Mouse (Mus musculus): ENCODE measurements around the gene Hhipl1. TPM values are rescaled to one million over a fixed set of nuclear protein-coding genes. Genes with fewer than 3 reads are reported as not detected.

Hhipl1 gene
- polyA plus RNA-seq, 1 experiment from 2014 or later: 1.0 TPM

DNA sequence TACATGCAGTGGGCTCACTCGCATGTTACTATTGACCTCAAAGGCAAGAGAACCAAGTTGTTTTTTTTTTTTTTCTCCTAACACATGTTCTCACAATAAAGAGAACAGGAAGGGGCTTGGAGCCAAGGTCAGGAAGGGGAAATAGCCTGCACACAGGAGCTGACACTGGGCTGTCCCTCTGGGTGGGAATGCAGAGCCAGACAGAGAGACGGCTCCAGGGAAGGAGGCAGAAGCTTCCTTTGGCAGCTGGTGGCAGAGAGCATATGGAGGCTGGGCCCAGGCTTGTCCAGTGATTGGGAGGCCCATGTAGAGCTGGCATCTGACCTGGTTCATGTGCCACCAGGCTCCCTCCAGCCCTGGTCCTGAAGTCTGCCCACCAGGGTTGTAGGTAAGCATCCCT, 61.8 kb downstream of the Hhipl1 start:
- 61% methylated on average over 2 of the region's 2 CpGs for WGBS
- H3K9me3 ChIP-seq (replicated peaks): no peaks in the 10 kb centered on the region
- H3K4me1 ChIP-seq (replicated peaks): peaks cover 53% of the 10 kb centered on the region

DNA sequence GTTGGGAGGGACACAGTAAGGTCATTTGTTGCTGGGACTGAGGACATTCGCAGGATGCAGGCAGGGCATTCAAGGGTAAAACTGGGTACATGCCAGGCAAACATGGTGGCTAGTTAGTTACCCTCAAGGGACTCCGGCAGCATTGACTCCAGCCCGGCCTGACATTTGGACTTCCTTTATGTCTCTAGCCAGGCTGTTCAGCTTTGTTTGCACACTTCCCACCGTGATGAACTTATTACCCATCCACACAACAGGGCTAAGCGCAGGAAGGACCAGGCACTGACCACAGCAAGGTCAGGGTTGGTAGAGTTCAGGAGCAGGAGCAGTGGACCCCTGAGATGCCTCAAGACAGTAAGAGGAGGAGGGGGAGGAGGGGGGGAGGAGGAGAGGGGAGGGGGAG, 62.9 kb downstream of the Hhipl1 start:
- Histone ChIP-seq H3K4me2 (no peak overlapping the region), H3K27ac (no peak overlapping the region), H3K36me3 (no peaks in the 10 kb centered on the region), H3K27me3 (no peaks in the 10 kb centered on the region), H3K4me3 (no peak overlapping the region), H3K9ac (no peak overlapping the region), H3K9me3 (replicated peaks) (no peaks in the 10 kb centered on the region), H3K4me1 (replicated peaks) (peaks cover 62% of the 10 kb centered on the region)
- whole genome bisulfite sequencing: 74% methylated on average over 5 of the region's 5 CpGs
- no peak for ATAC-seq (replicated peaks; ENCODE audit: insufficient number of reproducible peaks, insufficient read depth, low FRiP score, low read depth)

More for the DNA sequence above, 61.8 kb downstream of the Hhipl1 start:
- no peak overlapping the region for H3K9ac ChIP-seq
- no peak overlapping the region for H3K27ac ChIP-seq
- H3K4me2 ChIP-seq: no peak overlapping the region
- no peaks in the 10 kb centered on the region for H3K36me3 ChIP-seq
- H3K4me3 ChIP-seq: no peak overlapping the region
- no peaks in the 10 kb centered on the region for H3K27me3 ChIP-seq
- no peak for ATAC-seq (replicated peaks; ENCODE audit: insufficient number of reproducible peaks, insufficient read depth, low FRiP score, low read depth)

DNA sequence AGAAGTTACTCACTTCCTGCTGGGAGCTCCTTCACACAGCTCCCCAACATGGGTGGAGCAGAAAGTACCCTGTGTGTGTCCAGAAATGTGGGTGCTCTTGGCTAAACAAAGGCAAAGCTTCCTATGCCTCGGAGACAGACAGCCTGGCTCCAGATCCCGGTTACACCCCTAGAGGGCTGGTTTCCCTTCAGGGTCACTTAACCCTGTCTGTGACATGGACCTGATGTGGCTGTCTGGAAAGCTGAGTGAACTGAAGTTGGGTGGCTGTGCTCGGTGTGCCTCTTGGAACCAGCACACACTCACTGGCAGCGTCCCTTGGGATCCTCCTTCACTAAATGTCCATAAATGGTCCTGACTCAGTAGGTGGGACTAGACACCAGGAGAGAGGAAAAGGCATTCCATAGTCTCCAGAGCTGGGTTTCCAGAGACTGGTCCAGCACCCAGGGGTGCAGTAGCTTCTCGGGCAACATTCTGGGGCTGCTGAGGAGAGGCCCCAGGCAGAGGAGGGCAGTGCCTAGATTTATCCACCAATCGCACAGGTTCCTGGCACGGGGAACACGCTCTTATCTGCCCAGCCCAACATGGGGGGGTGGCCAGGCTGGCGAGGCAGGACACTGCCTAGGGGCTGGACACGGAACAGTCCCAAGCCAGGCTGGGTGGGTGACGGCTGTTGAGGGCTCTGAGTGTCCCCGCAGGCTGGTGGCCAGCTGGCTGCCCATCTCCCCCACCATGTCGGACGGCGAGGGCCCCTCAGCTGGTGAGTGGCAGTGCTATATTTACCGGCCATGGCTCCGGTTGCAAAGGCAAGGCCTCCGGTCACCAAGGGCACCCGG, 64.7 kb downstream of the Hhipl1 start, which contains the start of gene Eml1:
TSS of gene Eml1 (plus strand) at position 362 of the 833 bp plus-strand sequence.
- Histone ChIP-seq H3K4me1 (replicated peaks) (peaks cover 57% of the 10 kb centered on the region), H3K9me3 (replicated peaks) (no peaks in the 10 kb centered on the region), H3K27ac (peak within 1 kb of the TSS; percentile 94), H3K9ac (peak within 1 kb of the TSS; percentile 56), H3K4me2 (peak within 1 kb of the TSS; percentile 65), H3K4me3 (peak within 1 kb of the TSS; percentile 48), H3K36me3 (no peaks in the 10 kb centered on the region), H3K27me3 (no peaks in the 10 kb centered on the region)
- peak; percentile 83 for ATAC-seq (replicated peaks; ENCODE audit: insufficient number of reproducible peaks, insufficient read depth, low FRiP score, low read depth)
- WGBS: 28% methylated on average over 19 of the region's 19 CpGs

DNA sequence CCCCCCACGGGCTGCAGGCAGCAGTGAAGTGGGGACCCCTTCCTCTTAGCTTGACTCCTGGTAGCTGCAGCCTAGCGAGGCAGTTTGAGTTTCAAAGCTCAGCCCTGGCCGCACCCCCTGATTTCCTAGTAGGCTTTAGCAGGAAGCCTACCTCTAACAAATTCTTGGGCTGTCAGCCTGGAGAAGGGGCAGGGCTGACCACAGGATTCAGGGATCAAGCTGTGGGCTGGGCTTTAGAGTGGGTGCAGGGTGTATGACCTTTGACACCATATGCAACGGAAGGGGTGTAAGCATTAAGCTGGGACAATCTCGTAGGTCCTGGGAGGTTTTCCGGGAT, 65.3 kb downstream of the Hhipl1 start:
- 39% methylated on average over 6 of the region's 6 CpGs for WGBS
- Histone ChIP-seq H3K4me1 (replicated peaks) (peaks cover 56% of the 10 kb centered on the region), H3K4me3 (peak overlapping the region; percentile 48), H3K27me3 (no peaks in the 10 kb centered on the region), H3K4me2 (peak overlapping the region; percentile 65), H3K36me3 (no peaks in the 10 kb centered on the region), H3K27ac (peak overlapping the region; percentile 94), H3K9me3 (replicated peaks) (no peaks in the 10 kb centered on the region), H3K9ac (peak overlapping the region; percentile 56)
- ATAC-seq (replicated peaks; ENCODE audit: insufficient number of reproducible peaks, insufficient read depth, low FRiP score, low read depth): no peak

DNA sequence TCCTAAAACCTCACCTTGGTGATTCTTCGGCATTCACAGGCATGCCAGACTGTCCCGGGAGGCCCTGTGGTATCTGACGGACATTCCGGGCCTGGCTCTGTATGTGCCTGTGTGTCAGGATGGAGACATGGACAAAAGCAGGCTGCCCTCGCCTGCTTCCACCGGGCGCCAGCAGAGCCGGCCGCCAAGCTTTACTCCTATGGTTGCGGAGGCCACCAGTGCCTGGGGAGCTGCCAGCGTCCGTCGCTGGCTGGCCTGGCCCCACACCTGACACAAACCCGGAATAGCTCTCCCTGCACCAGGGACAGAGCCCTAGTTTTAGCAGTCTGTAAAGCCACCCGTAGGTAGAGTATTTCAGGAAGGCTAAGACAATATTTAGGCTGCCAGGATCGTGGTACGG, 66.2 kb downstream of the Hhipl1 start:
- Histone ChIP-seq H3K4me2 (peak overlapping the region; percentile 65), H3K4me3 (peak overlapping the region; percentile 48)
- no peak; the same call in 1 of the 2 replicates for ATAC-seq (replicated peaks; ENCODE audit: insufficient number of reproducible peaks, insufficient read depth, low FRiP score, low read depth)

DNA sequence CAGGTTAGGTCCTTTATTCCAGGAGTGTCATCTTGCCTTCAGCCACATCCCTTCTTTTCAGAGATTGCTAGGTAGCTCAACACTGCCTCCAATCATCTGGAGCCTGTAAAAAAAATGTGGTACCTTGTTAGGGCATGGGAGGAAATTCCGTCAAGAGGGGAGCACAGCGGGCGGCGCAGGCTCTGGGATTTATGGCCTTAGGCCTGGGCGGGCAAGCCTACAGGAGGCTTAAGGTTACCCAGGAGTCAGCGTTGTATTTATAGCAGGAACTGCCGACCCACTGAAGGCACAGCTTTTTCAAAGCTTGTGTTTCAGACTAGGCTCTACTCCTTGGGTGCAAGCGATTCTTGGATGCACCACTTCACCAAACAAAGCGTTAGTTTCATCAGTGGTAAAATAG, 67.5 kb downstream of the Hhipl1 start:
- no peak overlapping the region for H3K4me2 ChIP-seq
- H3K9ac ChIP-seq: no peak overlapping the region
- peak overlapping the region; percentile 94 for H3K27ac ChIP-seq
- H3K27me3 ChIP-seq: no peaks in the 10 kb centered on the region
- no peak overlapping the region for H3K4me3 ChIP-seq
- no peaks in the 10 kb centered on the region for H3K36me3 ChIP-seq
- 71% methylated on average over 9 of the region's 9 CpGs for WGBS
- peaks cover 56% of the 10 kb centered on the region for H3K4me1 ChIP-seq (replicated peaks)
- no peaks in the 10 kb centered on the region for H3K9me3 ChIP-seq (replicated peaks)
- ATAC-seq (replicated peaks; ENCODE audit: insufficient number of reproducible peaks, insufficient read depth, low FRiP score, low read depth): no peak

More for the DNA sequence above, 66.2 kb downstream of the Hhipl1 start:
- Histone ChIP-seq H3K9ac (peak overlapping the region; percentile 56), H3K27ac (peak overlapping the region; percentile 94), H3K36me3 (no peaks in the 10 kb centered on the region), H3K9me3 (replicated peaks) (no peaks in the 10 kb centered on the region), H3K4me1 (replicated peaks) (peaks cover 56% of the 10 kb centered on the region), H3K27me3 (no peaks in the 10 kb centered on the region)
- 31% methylated on average over 17 of the region's 17 CpGs for WGBS

DNA sequence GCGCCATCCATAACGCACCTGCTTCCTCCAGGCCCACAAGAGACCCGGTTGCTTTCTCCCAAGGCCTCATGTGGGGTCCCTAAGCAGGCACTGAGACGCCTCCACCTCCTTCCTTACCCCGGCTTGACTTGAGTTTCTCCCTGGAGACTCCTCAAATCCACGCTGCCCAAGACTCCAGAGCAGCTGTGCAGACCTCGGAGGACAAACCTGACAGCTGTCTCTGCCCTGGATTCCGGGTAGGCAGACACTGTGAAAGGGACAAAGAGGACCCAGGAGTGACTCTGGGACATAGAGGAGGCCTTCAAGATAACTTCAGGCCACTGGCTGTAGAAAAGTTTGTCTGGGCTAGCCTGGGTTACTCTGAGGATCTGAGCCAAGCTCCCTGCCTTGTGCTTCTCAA, 68.6 kb downstream of the Hhipl1 start:
- H3K4me1 ChIP-seq (replicated peaks): peaks cover 52% of the 10 kb centered on the region
- H3K27ac ChIP-seq: no peak overlapping the region

DNA sequence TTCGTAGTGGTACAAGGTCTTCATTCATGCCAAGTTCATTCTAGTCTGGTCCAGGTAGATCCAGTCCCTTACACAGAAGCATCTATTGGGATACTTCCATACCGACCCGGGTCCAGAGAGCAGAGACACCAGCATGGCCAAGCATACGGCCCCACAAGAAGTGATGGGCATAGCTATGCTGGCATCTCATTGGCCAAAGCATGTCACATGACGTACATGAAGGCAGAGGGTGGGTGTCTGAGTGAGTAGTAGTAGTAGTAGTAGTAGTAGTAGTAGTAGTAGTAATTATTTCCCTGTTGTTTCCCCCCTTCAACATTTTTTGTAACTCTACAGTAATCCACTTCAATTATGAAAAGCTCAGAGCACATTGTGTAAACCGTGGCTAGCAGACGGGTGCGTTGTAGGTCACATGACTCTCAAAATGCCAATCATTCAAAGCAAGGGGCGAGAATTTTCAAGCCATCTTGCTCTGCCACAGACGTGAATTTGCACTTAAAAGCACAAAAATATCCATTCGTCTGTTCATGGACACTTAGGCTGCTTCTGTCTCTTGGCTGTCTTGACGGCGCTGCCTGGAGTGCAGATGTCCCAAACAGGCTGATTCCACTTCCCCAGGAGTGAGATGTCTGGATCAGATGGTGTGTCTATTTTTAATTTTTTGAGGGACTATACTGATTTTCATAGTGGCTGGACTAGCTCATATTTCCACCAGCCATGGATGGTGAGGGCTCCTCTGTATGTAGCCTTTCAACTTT, 72.5 kb downstream of the Hhipl1 start:
- Histone ChIP-seq H3K27me3 (no peaks in the 10 kb centered on the region), H3K36me3 (no peaks in the 10 kb centered on the region), H3K27ac (no peak overlapping the region), H3K9ac (no peak overlapping the region), H3K9me3 (replicated peaks) (no peaks in the 10 kb centered on the region), H3K4me3 (no peak overlapping the region), H3K4me2 (no peak overlapping the region), H3K4me1 (replicated peaks) (peaks cover 15% of the 10 kb centered on the region)
- WGBS: 85% methylated on average over 13 of the region's 13 CpGs
- ATAC-seq (replicated peaks; ENCODE audit: insufficient number of reproducible peaks, insufficient read depth, low FRiP score, low read depth): no peak

More for the DNA sequence above, 68.6 kb downstream of the Hhipl1 start:
- Histone ChIP-seq H3K4me3 (no peak overlapping the region), H3K27me3 (no peaks in the 10 kb centered on the region), H3K36me3 (no peaks in the 10 kb centered on the region), H3K9ac (no peak overlapping the region), H3K4me2 (no peak overlapping the region), H3K9me3 (replicated peaks) (no peaks in the 10 kb centered on the region)
- ATAC-seq (replicated peaks; ENCODE audit: insufficient number of reproducible peaks, insufficient read depth, low FRiP score, low read depth): no peak
- WGBS: 78% methylated on average over 8 of the region's 8 CpGs

Other genes starting within 250 kb of the Hhipl1 start
- gene Setd3, start 127.0 kb upstream of the Hhipl1 start, polyA plus RNA-seq (2015; fragmentation: Nextera tagmentation; extraction: Ambion mirVana): 70.6 and 74.4 TPM in 2 replicates
- 1.5 and 2.2 TPM in 2 replicates for gene Ccnk, start 126.7 kb upstream of the Hhipl1 start, polyA plus RNA-seq (2015; fragmentation: Nextera tagmentation; extraction: Ambion mirVana)
- gene Ccdc85c, start 30.8 kb upstream of the Hhipl1 start, polyA plus RNA-seq (2015; fragmentation: Nextera tagmentation; extraction: Ambion mirVana): 4.7 and 5.7 TPM in 2 replicates
- gene Cyp46a1, start 28.1 kb downstream of the Hhipl1 start, polyA plus RNA-seq (2015; fragmentation: Nextera tagmentation; extraction: Ambion mirVana): 5.6 and 6.2 TPM in 2 replicates
- gene Eml1, start 64.7 kb downstream of the Hhipl1 start, polyA plus RNA-seq (2015; fragmentation: Nextera tagmentation; extraction: Ambion mirVana): 62.5 and 76.6 TPM in 2 replicates
- 33.8 and 43.2 TPM in 2 replicates for gene Evl, start 248.4 kb downstream of the Hhipl1 start, polyA plus RNA-seq (2015; fragmentation: Nextera tagmentation; extraction: Ambion mirVana)

Data from heart, embryonic 15.5 days (tissue).